Mouse (Mus musculus): ENCODE measurements around the gene Ddx18.

The Ddx18 gene

DNA sequence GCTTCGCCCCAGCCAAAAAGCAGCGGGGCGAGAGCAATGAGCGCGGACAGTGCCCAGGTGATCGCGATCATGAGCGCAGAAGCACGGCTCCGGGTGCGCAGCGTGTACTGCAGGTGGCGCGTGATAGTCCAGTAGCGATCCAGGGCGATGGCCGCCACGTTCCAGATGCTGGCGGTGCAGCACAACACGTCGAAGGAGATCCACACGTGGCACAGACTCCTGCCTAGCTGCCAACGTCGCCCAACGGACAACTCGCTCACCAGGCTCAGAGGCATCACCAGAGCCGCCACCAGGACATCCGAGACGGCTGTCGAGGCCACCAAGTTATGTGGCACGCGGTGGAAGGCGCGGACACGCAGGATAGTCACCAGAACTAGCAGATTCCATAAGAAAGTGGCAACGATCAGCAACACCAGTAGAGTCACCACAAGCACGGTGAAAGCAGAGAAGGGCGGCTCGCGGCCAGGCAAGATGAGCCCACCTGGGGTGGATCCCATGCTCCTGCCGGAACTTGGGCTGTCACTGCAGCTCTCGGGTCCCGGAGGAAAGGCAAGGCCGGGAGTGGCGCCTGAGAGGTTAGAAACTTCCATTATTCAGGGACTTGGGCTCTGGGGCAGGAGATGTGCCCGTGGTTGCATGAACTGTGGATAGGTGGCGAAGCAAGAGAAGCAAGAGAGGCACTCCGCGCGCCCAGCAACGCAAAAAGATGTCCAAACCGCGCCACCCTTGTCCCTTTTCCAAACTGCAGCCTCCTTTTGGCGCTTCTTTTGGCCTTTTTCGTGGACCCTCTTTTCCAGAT, 40.0 kb downstream of the Ddx18 start:
- DNase-seq (ENCODE audit: low spot score in 2 of 2), result no peak

DNA sequence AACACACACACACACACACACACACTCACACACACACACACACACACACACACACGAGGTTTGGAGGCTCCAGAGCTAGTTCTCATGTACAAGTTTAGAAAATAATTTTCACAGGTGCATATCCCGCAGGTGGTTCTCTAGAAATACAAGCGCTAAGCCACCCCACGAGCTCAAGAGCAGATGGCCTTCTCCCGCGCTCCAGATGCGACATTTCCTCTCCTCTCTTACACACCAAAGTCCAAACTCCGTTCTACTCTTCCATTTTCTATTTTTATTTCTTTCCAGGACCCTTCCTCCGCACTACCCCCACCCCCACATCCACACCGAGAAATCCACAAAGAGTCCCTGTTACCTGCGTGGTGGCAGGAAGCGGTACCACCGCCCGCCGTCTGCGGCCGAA, 40.7 kb downstream of the Ddx18 start:
- DNase-seq (ENCODE audit: low spot score in 2 of 2), result no peak

DNA sequence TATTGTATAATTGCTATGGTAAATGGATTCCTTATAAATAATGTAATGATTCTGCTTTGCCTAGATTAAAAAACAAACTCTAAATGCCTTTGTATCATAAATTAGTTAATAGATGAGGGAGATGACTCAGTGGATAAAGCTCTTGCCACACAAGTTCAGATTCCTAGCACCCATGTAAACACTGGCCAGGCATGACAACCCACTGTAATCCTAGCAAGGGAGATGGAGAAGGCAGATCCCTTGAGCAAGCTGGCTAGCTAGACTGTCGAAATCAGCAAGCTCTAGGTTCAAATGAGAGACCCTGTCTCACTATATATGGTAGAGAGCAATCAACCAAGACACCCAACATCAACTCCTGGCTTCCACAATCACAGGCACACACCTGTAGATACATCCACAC, 49.2 kb downstream of the Ddx18 start:
- DNase-seq (ENCODE audit: low spot score in 2 of 2), result no peak

DNA sequence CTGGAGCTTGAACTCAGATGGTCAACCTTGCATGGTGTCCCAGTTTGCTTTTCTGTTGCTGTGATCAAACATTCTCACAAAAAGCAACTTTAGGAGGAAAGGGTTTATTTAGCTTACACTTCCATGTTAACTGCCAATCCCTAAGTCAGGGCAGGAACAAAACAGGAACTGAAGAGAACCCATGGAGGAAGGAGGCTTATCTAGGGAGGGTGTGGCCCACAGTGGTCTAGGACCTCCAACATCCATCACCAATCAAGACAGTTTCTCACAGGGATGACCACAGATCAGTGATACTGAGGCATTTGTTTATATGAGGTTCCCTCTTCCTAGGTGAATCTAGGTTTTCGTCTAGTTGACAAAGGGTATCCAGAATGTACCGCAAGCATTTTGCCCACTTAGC, 55.8 kb downstream of the Ddx18 start:
- no peak for DNase-seq (ENCODE audit: low spot score in 2 of 2)

DNA sequence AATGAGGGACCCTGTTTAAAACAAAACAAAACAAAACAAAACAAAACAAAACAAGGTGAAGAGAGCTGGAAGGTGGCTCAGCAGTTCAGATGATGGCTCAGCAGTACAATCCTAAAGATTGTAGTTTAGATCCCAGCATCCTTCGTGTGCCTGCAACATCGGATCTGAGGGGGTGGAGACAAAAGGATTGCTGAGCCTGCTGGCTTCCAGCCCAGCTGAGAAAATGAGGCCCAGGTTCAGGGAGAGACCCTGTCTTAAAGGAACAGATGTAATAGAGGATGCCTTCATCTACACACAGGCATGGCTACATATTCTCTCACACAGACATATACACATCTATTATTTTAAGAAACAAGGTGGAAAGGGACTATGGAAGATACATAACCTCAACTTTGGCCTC, 56.6 kb downstream of the Ddx18 start:
- no peak for DNase-seq (ENCODE audit: low spot score in 2 of 2)

DNA sequence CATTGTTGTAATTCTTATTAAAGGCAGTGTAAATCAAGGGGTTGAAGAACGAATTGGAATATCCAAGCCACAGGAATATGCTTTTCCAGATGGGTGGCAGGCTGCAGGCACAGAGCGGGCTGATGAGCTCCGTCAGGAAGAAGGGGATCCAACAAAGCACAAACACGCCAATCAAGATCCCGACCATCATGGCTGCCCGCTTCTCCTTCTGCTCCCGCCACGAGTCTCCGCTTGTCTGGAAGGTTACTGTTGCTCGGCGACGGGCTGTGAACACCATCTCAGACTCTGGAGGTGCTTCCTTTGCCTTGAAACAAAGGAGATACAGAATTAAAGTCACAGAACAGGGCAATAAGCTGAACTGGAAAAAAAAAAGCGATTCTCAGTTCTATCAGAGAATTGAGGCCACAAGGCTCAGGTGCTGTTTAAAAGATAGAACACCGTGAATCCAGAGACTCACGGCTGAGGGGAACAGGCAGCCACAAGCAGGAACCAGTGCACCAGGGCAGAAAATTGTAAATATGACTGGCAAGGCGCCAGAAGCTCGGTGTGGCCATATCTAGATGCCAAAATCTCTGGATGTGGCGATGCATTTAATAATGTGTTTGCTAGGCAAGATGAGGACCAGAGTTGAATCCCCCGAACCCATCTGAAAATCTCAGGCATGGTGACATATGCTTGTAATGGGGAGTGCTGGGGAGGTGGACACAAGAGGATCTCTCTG, 57.2 kb downstream of the Ddx18 start:
- DNase-seq (ENCODE audit: low spot score in 2 of 2), result no peak

DNA sequence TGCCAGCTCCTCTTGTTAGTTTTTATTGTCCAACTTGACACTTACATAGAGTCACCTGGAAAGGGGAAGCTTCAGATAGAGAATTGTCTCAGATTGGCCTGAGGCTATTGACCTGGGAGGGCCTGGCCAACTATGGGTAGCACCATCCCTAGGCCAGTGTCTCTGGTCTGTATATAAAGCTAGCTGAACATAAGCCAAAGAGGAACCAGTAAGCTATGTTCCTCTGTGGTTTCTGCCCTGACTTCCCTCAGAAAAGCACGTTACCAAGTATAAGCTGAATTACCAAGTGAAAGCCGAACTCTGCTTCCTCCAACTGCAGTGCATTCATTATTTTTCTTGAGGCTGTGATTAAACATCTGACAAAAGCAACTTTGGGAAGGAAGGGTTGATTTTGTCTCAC, 59.1 kb downstream of the Ddx18 start:
- DNase-seq (ENCODE audit: low spot score in 2 of 2), result no peak
